Mouse (Mus musculus) spleen, adult 2 months (tissue): ENCODE results near the gene Tmem131.

Experiments
- CTCF ChIP-seq: fragments of 200-500 bp; IDR thresholded peaks from 2 replicates; pipeline ENCODE4 v1.5.1; 2011; ENCODE audit warnings: mild to moderate bottlenecking, inconsistent platforms; ENCODE audit not compliant: insufficient read depth, insufficient read length, insufficient replicate concordance; ENCODE audit errors: extremely low read depth
- POLR2A ChIP-seq: fragments of 200-500 bp; IDR thresholded peaks from 2 replicates; pipeline ENCODE4 v1.6.1; 2011; ENCODE audit warnings: low read depth, low read length, inconsistent platforms

GRCm38 (mm10) chr1:36930911-36931310 lies 12.6 kb downstream of the Tmem131 start:
- TF ChIP-seq CTCF (no peak), POLR2A (no peak)
